Mouse (Mus musculus): Measurements from ENCODE around the gene Parn. TPM values are rescaled to one million over a fixed set of nuclear protein-coding genes. Genes with fewer than 3 reads are reported as not detected.
"Not testable (repeated sequence)": the region's sequence is repeated elsewhere in the genome, so short reads cannot be mapped to it uniquely, and the experiment has no call there.

Parn gene
- total RNA-seq (2021) = 1 to 10 TPM; 6.8 to 7.4 TPM
- long read RNA-seq, experiment 1, transcript Parn-201 (24 exons, 2,906 nt) = major isoform, 11 of 15 reads
- long read RNA-seq, experiment 1, partial matches to known transcripts = 0 of 15 reads
- long read RNA-seq, experiment 1, other reads (novel, unspliced or antisense) = 4 of 15 reads
- long read RNA-seq, experiment 2, transcript Parn-201 (24 exons, 2,906 nt) = major isoform, 7 of 7 reads
- long read RNA-seq, experiment 2, partial matches to known transcripts = 0 of 7 reads
- long read RNA-seq, experiment 2, other reads (novel, unspliced or antisense) = 0 of 7 reads

- peak; percentile 91 for DNase-seq (ENCODE audit: low spot score)
Measured at GRCm38 (mm10) chr16:13667878-13668343, at the start of gene Parn. TSS of gene Parn (minus strand) at chr16:13668170.

- no peak for DNase-seq (ENCODE audit: low spot score)
Measured at GRCm38 (mm10) chr16:13716821-13717553, 49.0 kb upstream of the Parn start.

GRCm38 (mm10) chr16:13714910-13715309 lies 46.9 kb upstream of the Parn start:
- no peak for DNase-seq (ENCODE audit: low spot score)

GRCm38 (mm10) chr16:13704676-13705075 lies 36.7 kb upstream of the Parn start:
- DNase-seq (ENCODE audit: low spot score) = no peak

GRCm38 (mm10) chr16:13702184-13702583 lies 34.2 kb upstream of the Parn start:
- peak; percentile 5 for DNase-seq (ENCODE audit: low spot score)

- no peak for DNase-seq (ENCODE audit: low spot score)
Measured at GRCm38 (mm10) chr16:13698998-13699397, 31.0 kb upstream of the Parn start.

- DNase-seq (ENCODE audit: low spot score) = no peak
Measured at GRCm38 (mm10) chr16:13678601-13679319, 10.8 kb upstream of the Parn start.

GRCm38 (mm10) chr16:13674511-13674910 lies 6.5 kb upstream of the Parn start:
- DNase-seq (ENCODE audit: low spot score) = no peak

- no peak for DNase-seq (ENCODE audit: low spot score)
Measured at GRCm38 (mm10) chr16:13673114-13673513, 5.1 kb upstream of the Parn start.

- peak; percentile 62 for DNase-seq (ENCODE audit: low spot score)
Measured at GRCm38 (mm10) chr16:13672386-13672898, 4.5 kb upstream of the Parn start.

GRCm38 (mm10) chr16:13671685-13672385 lies 3.9 kb upstream of the Parn start, which contains the start of the genes Bfar and 3110001I22Rik:
TSS of gene Bfar (plus strand) at chr16:13671858.
TSS of gene 3110001I22Rik (plus strand) at chr16:13671929.
- peak; percentile 91 for DNase-seq (ENCODE audit: low spot score)

GRCm38 (mm10) chr16:13670896-13671295 lies 2.9 kb upstream of the Parn start:
- not testable (repeated sequence) for DNase-seq (ENCODE audit: low spot score)

GRCm38 (mm10) chr16:13669282-13669681 lies 1.3 kb upstream of the Parn start:
- DNase-seq (ENCODE audit: low spot score) = no peak

GRCm38 (mm10) chr16:13668402-13669108 lies 585 bp upstream of the Parn start:
- no peak for DNase-seq (ENCODE audit: low spot score)

- DNase-seq (ENCODE audit: low spot score) = no peak
Measured at GRCm38 (mm10) chr16:13660736-13661135, 7.2 kb downstream of the Parn start.

GRCm38 (mm10) chr16:13658886-13659285 lies 9.1 kb downstream of the Parn start:
- no peak for DNase-seq (ENCODE audit: low spot score)

GRCm38 (mm10) chr16:13645930-13646329 lies 22.0 kb downstream of the Parn start:
- DNase-seq (ENCODE audit: low spot score) = no peak

- no peak for DNase-seq (ENCODE audit: low spot score)
Measured at GRCm38 (mm10) chr16:13644474-13644873, 23.5 kb downstream of the Parn start.

- no peak for DNase-seq (ENCODE audit: low spot score)
Measured at GRCm38 (mm10) chr16:13640064-13640463, 27.9 kb downstream of the Parn start.

GRCm38 (mm10) chr16:13639508-13639907 lies 28.5 kb downstream of the Parn start:
- no peak for DNase-seq (ENCODE audit: low spot score)
